Mouse (Mus musculus): Measurements from ENCODE around the gene Rab6b.
"Not testable (repeated sequence)": the region's sequence is repeated elsewhere in the genome, so short reads cannot be mapped to it uniquely, and the experiment has no call there.

The Rab6b gene

DNA sequence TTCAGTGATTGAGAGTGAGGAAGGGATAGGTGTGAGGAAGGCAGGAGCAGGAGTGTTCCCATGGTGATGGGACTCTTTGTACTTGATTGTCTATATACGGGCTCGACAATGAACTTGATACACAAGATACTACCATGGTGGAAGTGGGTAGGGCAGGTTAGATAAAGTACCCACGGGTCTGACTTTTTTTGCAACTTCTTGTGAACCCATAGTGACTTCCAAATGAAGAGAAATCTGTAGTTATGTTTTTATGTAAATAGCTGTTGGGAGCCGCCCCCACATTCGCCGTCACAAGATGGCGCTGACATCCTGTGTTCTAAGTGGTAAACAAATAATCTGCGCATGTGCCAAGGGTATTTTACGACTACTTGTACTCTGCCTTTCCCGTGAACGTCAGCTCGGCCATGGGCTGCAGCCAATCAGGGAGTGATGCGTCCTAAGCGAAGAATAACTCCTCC, 3.2 kb upstream of the Rab6b start:
- not testable (repeated sequence) for DNase-seq (ENCODE audit: low spot score)

- DNase-seq (ENCODE audit: low spot score) = no peak
These were observed 2.5 kb upstream of the Rab6b start for GRCm38 (mm10) chr9:103108943-103109670.

DNA sequence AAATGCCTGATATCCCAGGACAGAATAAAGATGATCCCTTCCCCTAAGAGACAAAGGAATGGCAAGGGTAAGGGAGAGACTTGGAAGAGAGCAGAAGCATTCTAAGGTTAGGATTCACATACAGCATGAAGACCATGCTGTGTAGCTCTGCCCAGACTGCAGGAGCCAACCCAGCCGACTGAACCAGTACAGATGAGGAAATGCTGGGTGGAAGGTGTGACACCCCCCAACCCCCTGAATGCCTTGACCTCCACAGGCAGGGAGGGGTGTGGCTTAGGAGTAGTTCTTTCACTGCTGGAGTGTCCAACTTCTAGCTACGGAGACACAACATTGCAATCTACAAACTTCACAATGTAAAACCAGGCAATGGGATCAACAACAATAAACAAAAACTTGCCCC, 1.7 kb upstream of the Rab6b start:
- DNase-seq (ENCODE audit: low spot score) = no peak

DNA sequence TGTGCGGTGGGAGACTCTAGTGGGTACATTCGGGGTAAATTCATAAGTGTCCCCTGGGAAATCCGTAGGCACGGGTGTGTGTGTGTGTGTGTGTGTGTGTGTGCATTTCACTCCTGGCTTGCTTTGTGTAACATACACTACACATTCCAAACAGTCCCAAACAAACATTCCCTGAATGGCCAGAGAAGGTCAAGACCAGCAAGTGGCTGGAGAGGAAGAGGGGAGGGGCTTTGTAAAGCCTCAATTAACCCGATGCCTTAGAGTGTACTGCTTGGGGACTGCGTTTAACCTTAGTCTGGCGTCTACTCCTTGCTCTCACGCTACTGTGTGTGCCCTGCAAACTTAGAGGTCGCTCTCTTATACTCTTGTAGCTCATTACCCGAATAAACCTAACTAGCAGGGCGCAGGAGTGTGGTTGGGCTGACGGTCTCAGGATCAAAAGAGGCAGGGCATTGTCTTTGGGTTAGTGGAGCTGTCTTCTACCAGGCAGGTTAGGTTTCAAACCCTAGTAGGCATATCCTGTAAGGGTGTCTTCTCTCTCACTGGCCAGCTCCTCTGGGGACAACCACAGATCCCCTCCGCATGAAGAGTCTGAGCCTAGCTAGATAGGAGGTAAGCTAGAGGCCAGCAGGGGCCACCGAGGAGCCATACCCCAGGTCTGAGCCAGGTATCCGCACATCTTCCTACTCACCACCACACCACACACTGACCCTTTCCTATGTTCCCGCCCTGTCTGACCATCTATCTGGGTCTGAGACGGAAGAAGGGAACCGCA, 673 bp upstream of the Rab6b start:
- DNase-seq (ENCODE audit: low spot score) = no peak

DNA sequence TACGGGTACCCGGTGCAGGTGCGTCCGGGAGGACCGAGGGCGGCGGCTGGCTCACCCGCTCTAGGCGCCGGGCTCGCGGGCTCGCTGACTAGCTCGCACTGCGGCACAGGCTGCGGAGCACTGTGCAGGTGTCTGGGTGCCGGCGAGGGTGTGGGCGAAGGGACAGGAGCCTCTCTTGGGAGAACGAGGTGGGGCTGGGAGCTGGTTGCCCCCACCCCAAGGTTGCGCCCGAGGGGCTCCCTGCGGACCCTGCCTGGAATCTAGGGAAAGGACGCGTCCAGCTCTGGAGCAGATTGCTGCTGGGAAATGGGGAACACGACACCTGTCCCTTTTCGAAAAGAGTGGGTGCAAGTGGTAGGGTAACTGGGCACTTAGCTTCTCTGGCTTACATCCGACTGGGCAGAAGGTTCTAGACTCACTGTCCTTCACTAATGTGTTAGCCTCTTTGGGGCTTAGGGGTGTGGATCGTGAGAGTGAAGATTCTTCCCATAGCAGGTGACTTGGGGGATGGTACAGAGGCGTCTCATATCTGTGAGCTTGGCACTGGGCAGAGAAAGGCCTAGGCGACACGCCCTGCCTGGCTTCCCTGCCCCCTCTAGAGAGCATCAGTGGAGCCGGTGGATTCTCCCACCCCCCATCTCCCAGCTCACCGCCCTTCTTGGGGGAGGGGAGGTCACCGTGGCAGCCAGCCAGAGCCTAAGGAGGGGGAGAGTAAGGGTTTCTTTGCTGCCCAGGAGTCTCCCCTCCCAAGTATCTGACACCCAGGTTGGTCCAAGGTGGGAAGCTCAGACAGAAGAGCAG, 1.1 kb downstream of the Rab6b start:
- no peak for DNase-seq (ENCODE audit: low spot score)

GRCm38 (mm10) chr9:103113351-103113750, 1.8 kb downstream of the Rab6b start:
- DNase-seq (ENCODE audit: low spot score) = no peak

GRCm38 (mm10) chr9:103114326-103114725, 2.7 kb downstream of the Rab6b start:
- no peak for DNase-seq (ENCODE audit: low spot score)

DNA sequence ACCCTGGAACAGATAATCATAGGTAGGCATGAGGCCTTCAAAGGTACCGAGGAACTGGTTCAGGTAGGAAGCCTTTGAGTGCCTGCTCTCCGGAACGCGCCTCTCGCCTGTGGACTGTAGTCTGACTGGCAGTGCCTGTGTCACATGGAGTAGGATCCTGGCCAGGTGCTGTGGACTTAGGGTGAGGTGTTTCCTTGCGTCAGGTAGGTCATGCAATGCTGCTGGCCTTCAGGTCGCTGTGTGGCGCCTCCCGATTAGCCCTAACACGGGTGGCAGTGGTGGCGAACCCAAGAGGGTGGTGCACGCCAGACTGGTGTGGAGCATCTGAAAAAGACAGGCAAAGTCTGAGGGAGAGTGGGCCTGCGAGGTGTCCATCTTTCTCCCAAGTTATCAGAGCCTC, 3.3 kb downstream of the Rab6b start:
- no peak for DNase-seq (ENCODE audit: low spot score)

- no peak for DNase-seq (ENCODE audit: low spot score)
These were observed 5.4 kb downstream of the Rab6b start for GRCm38 (mm10) chr9:103116941-103117340.

DNA sequence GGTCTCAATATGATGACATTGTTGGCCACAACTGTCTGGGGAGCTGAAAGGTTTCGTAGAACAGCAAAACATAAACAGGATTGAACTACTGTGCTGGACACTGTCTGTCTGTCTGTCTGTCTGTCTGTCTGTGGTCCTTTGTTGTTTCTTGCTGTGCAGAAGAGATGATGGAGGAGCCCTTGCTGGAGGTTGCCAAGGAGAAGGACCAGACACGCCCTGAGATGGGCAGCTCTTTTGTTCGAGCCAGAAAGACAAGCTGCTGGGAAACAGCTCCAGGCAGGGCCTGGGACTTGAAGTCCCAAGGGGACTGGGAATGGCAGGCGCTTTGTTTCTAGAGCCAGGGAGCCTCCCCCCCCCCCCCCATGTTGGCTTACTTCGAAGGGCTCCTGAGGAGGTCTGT, 5.9 kb downstream of the Rab6b start:
- DNase-seq (ENCODE audit: low spot score) = no peak

- DNase-seq (ENCODE audit: low spot score) = no peak
These were observed 6.4 kb downstream of the Rab6b start for GRCm38 (mm10) chr9:103117951-103118350.

DNA sequence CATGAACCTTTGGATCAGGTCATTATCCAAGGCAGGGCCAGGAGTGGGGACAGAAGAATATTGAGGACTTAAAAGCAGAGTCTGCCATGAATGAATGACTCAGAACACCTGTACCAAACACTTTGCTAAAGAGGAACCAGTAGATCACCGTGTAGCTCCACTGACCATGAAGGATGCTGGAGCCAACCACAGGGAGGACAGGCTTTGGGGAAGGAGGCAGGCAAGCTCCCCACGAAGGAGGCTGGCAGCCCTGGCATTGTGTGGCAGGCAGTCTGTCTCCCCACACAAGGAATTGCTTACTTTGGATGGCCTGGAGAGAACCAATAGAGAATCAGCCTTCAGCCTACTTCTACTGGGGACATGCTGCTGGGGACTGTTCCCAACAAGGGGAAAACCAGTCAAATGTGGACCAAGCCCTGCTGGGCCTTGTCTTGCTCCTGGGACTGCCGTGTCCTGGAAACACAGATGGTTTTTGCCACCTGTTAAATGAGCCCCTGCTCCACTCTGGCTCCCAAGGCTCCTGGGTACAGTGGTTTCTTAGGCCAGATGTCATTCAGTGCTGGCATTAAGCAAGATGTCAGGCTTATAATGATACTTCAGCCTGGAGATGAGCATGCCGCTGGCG, 7.2 kb downstream of the Rab6b start:
- DNase-seq (ENCODE audit: low spot score) = no peak

DNA sequence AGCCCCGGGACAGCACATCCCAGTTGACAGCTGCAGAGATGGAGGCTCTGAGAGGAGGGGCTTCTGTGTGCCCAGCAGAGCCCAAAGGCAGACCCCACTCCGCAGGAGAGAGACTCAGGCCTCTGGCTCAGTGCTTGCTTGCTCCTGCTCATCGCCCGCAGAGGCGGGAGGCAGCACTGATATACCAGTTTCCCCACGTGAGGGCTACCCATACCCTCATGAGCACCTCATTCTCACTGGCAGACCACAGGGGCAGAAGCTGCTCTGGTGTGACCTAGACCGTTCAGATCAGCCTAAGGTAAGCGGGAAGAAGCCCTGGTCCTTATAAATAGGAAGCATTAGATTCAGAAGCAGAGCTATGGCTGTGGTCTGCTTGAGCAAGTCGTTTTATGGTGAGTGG, 8.2 kb downstream of the Rab6b start:
- no peak for DNase-seq (ENCODE audit: low spot score)

- no peak for DNase-seq (ENCODE audit: low spot score)
These were observed 8.6 kb downstream of the Rab6b start for GRCm38 (mm10) chr9:103120231-103120630.

DNA sequence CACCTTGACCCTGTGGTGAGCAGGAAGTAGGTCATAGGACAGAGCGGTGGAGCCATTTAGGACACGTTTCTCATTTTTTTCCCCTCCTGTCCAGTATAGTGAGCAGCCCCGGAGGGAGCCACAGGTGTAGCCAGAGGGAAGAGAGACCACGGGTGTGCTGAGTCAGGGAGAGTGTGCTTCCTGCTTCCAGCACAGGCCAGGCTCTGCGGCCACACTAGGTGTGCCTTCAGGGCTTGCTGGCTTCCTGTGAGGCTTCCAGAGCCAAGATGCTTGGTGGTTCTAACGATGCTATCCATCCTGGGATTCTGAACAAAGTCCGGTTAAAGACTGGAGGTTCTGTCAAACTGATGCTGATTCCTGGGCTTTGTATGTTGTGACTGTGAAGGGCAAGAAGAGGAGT, 10.0 kb downstream of the Rab6b start:
- no peak for DNase-seq (ENCODE audit: low spot score)

DNA sequence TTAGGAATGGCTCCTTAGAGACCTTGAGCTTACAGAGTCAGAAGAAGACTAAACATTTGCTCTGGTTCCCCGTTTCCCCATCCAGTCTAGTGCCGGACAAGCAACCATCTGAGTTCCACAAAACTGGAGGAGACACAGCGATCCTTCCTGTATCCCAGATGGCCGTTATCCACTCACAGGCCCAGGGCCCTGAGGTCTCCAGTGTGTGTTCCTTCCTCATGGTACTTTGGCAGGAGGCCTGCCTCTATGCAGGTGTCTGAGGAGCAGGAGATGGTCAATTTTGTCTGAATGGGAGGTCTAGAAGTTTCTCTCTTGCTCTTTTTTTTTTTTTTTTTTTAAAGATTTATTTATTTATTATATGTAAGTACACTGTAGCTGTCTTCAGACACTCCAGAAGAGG, 13.2 kb downstream of the Rab6b start:
- DNase-seq (ENCODE audit: low spot score) = no peak

GRCm38 (mm10) chr9:103133493-103134124, 22.0 kb downstream of the Rab6b start:
- DNase-seq (ENCODE audit: low spot score) = no peak

GRCm38 (mm10) chr9:103134450-103135030, 23.0 kb downstream of the Rab6b start:
- no peak for DNase-seq (ENCODE audit: low spot score)

GRCm38 (mm10) chr9:103139481-103139880, 27.9 kb downstream of the Rab6b start:
- no peak for DNase-seq (ENCODE audit: low spot score)

- DNase-seq (ENCODE audit: low spot score) = no peak
These were observed 28.8 kb downstream of the Rab6b start for GRCm38 (mm10) chr9:103140384-103140783.

GRCm38 (mm10) chr9:103141266-103141665, 29.7 kb downstream of the Rab6b start:
- no peak for DNase-seq (ENCODE audit: low spot score)
